Mouse (Mus musculus): ENCODE results near the gene Rsg1.
A peak's percentile ranks its signal among the peaks of the same experiment; 100 is the strongest.

DNA sequence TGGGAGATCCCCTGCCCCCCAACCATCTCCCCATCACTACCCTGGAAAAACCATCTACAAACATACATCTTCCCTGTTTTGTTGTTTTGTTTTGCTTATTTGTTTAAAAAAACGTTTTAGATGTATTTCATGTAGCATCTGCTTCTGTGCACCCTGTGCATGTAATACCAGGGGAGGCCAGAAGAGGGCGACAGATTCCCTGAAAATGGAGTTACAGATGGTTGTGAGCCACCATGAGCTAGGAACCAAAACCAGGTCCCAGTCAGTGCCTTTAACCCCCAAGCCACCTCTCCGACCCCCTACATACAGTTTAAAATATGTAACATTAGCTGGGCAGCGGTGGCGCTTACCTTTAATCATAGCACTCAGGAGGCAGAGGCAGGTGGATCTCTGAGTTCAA, 43.7 kb downstream of the Rsg1 start:
- TF ChIP-seq CTCF (IDR thresholded peaks at IDR 0.05; ENCODE audit: insufficient read depth, low read depth, low read length) (peak; percentile 39; the same call in 1 of the 2 replicates), POLR2A (IDR thresholded peaks at IDR 0.05; ENCODE audit: insufficient read depth, low read depth, low read length) (no peak)
